ENCODE assay signal across 25 mouse cellular contexts in the genomic region with DNA sequence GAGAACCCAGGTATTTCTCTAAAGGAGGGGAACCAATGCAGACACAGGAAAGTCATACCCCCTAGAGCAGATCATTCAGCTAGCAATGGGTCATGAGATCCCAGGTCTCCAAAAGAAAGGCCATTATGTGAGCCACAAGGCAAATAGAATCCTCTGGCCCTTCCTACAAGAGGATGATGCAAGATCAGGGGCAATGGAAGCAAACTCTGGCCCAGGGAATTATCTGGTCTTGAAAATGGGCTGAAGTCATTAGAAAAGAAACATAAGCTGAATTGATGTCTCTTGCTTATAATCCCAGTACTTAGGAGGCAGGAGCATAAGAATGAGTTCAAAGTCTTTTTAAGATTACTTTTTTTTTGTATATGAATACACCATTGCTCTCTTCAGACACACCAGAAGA. TPM values are rescaled to one million over a fixed set of nuclear protein-coding genes. Genes with fewer than 3 reads are reported as not detected.
DNase-seq lines count a peak whose midpoint lies in the region; ATAC-seq and TF ChIP-seq lines count a peak whose summit lies in the region.
"Had no signal": no experiment of that assay in that cellular context is flagged by ENCODE, and none has a peak within 500 bp of the region (broad histone marks: within the 10 kb centered on the region; RNA-seq: fewer than 3 reads in every experiment).

No protein-coding gene starts in this region.

- H3K36me3 ChIP-seq in heart, adult 2 months (ENCODE audit: control insufficient read depth, insufficient read depth, low read length), result no peaks in the 10 kb centered on the region
- no peaks in the 10 kb centered on the region for H3K36me3 ChIP-seq in stomach, postnatal 0 days (ENCODE audit: control insufficient read depth, insufficient read depth, low read length)

- no peaks in the 10 kb centered on the region for H3K27me3 ChIP-seq in heart, adult 2 months (ENCODE audit: control insufficient read depth, insufficient read depth, low read length)
- H3K27me3 ChIP-seq in stomach, postnatal 0 days (ENCODE audit: control insufficient read depth, insufficient read depth, low read length), result no peaks in the 10 kb centered on the region
- H3K27me3 ChIP-seq: embryonic facial prominence, embryonic 13.5 days; heart, embryonic 13.5 days had no signal

- no peaks in the 10 kb centered on the region for H3K9me3 ChIP-seq in stomach, postnatal 0 days (ENCODE audit: control insufficient read depth, low read length)
- H3K9me3 ChIP-seq: embryonic facial prominence, embryonic 13.5 days; heart, embryonic 10.5 days; heart, embryonic 13.5 days had no signal

- H3K4me1 ChIP-seq in heart, adult 2 months (ENCODE audit: control insufficient read depth, insufficient read depth, low read length), result peaks cover 4% of the 10 kb centered on the region
- 0 out of 2 replicates have a peak, but pooled peaks cover 3% of the 10 kb centered on the region for H3K4me1 ChIP-seq in embryonic fibroblast, embryonic 13.5 days (ENCODE audit: control insufficient read depth, insufficient read depth, low read length)
- no peaks in the 10 kb centered on the region for H3K4me1 ChIP-seq in stomach, postnatal 0 days (replicated peaks; ENCODE audit: control insufficient read depth, insufficient read depth)

- no peak overlapping the region for H3K27ac ChIP-seq in heart, adult 2 months
- 0 out of 2 replicates have a peak overlapping the region, but pooled peaks have one; percentile 6 for H3K27ac ChIP-seq in embryonic fibroblast, embryonic 13.5 days (ENCODE audit: insufficient read depth, low read length)
- H3K27ac ChIP-seq in stomach, postnatal 0 days (replicated peaks), result peak overlapping the region; percentile 70
- H3K27ac ChIP-seq: hindbrain, embryonic 14.5 days; hindbrain, postnatal 0 days had no signal

- TF ChIP-seq EP300 in heart, adult 2 months (IDR thresholded peaks at IDR 0.05; ENCODE audit: insufficient read depth, low read depth, low read length), result no peak
- no peak for TF ChIP-seq EP300 in stomach, postnatal 0 days (optimal IDR thresholded peaks at IDR 0.05)

- H3K79me2 ChIP-seq in heart, adult 2 months (replicated peaks; ENCODE audit: control insufficient read depth, insufficient read depth, low read length), result no peaks in the 10 kb centered on the region

- no peak for ATAC-seq in stomach, postnatal 0 days (ENCODE audit: low FRiP score, low TSS enrichment)
- ATAC-seq: activated CD4-positive, CD25-positive, alpha-beta regulatory T cell, adult 4 months; forebrain, embryonic 14.5 days; hindbrain, postnatal 0 days; inflammation-experienced regulatory T-cells, adult 6 months; intestine, embryonic 16.5 days had no signal

- no peak overlapping the region for H3K4me3 ChIP-seq in heart, adult 2 months
- H3K4me3 ChIP-seq in embryonic fibroblast, embryonic 13.5 days (ENCODE audit: insufficient read depth, low read length), result no peak overlapping the region
- H3K4me3 ChIP-seq in stomach, postnatal 0 days (ENCODE audit: low read depth, low read length), result no peak overlapping the region
- H3K4me3 ChIP-seq: embryonic facial prominence, embryonic 13.5 days; heart, embryonic 10.5 days; heart, embryonic 13.5 days had no signal

- TF ChIP-seq POLR2A in heart, adult 2 months (IDR thresholded peaks at IDR 0.05; ENCODE audit: insufficient read depth, low read depth, low read length), result no peak
- no peak for TF ChIP-seq POLR2A in embryonic fibroblast, embryonic 13.5 days (IDR thresholded peaks at IDR 0.05; ENCODE audit: low read depth, low read length)

- H3K9ac ChIP-seq in heart, adult 2 months (ENCODE audit: low read depth, low read length), result no peak overlapping the region
- H3K9ac ChIP-seq in stomach, postnatal 0 days (ENCODE audit: low read length), result no peak overlapping the region
- H3K9ac ChIP-seq: embryonic facial prominence, embryonic 13.5 days; hindbrain, embryonic 14.5 days had no signal

- no peak overlapping the region for H3K4me2 ChIP-seq in stomach, postnatal 0 days (replicated peaks; ENCODE audit: low read depth)
- H3K4me2 ChIP-seq: heart, embryonic 13.5 days; hindbrain, embryonic 14.5 days had no signal

- TF ChIP-seq CTCF in heart, adult 2 months (IDR thresholded peaks at IDR 0.05), result 0 out of 2 replicates have a peak, but pooled peaks have one; percentile 24
- no peak for TF ChIP-seq CTCF in embryonic fibroblast, embryonic 13.5 days (IDR thresholded peaks at IDR 0.05; ENCODE audit: borderline replicate concordance, insufficient read depth, low read length)
- TF ChIP-seq CTCF in stomach, postnatal 0 days (IDR thresholded peaks at IDR 0.05; ENCODE audit: low read depth), result no peak

- DNase-seq in heart, adult 2 months, result no peak
- no peak for DNase-seq in heart, adult 8-10 months (ENCODE audit: low spot score)
- peak; percentile 31 for DNase-seq in 416B (ENCODE audit: low read depth)
- DNase-seq in stomach, postnatal 0 days (ENCODE audit: low spot score), result no peak
- DNase-seq in embryo, embryonic 10.5 days (ENCODE audit: low spot score), result no peak
- DNase-seq: adrenal gland, adult 8-10 months; adrenal gland, postnatal 25 days; cerebellum, adult 11-12 months; cerebellum, adult 8-10 months; cerebellum, postnatal 10 days; cerebellum, postnatal 36 days; gastrocnemius, postnatal 14 days; heart, postnatal 14 days had no signal

- intact Hi-C loops in heart, adult 2 months (cut with DNase I), result no loop called here

RNA-seq across cellular contexts. Expression of a gene that starts 28.1 kb away (rescaled TPM):
- total RNA-seq in heart, adult 2 months (2021), result 10 to 100 TPM in 1 of 2 experiments, 1 to 10 TPM in 1; 6.7 to 10.0 TPM
- polyA plus RNA-seq in heart, adult 2 months (2012; rRNA removed), result 7.8 and 8.8 TPM in 2 replicates
- 10 to 100 TPM in 1 of 4 experiments, 1 to 10 TPM in 3; 7.3 to 10.3 (median 8.4) TPM for total RNA-seq in heart, adult 8-10 months (2022)
- 18.1 and 20.7 TPM in 2 replicates for polyA plus RNA-seq in embryonic fibroblast, embryonic 13.5 days (2011; ENCODE audit: insufficient read length, low read depth, missing spikeins)
- 5.5 and 6.4 TPM in 2 replicates for polyA plus RNA-seq in stomach, postnatal 0 days (2015; fragmentation: Nextera tagmentation; extraction: Ambion mirVana)

RNA-seq across cellular contexts. Expression of a gene that starts 35.2 kb away (rescaled TPM):
- total RNA-seq in heart, adult 2 months (2021), result 10 to 100 TPM; 12.7 to 13.7 TPM
- polyA plus RNA-seq in heart, adult 2 months (2012; rRNA removed), result 15.7 and 17.1 TPM in 2 replicates
- 10 to 100 TPM in 3 of 4 experiments, 1 to 10 TPM in 1; 9.4 to 14.7 (median 10.7) TPM for total RNA-seq in heart, adult 8-10 months (2022)
- polyA plus RNA-seq in embryonic fibroblast, embryonic 13.5 days (2011; ENCODE audit: insufficient read length, low read depth, missing spikeins), result 48.4 and 76.1 TPM in 2 replicates
- 7.8 and 9.0 TPM in 2 replicates for polyA plus RNA-seq in stomach, postnatal 0 days (2015; fragmentation: Nextera tagmentation; extraction: Ambion mirVana)
- polyA plus RNA-seq: inflammation-experienced regulatory T-cells, adult 6 months had no signal

RNA-seq across cellular contexts. Expression of a gene that starts 35.6 kb away (rescaled TPM):
- total RNA-seq in heart, adult 2 months (2021), result not detected
- polyA plus RNA-seq in heart, adult 2 months (2012; rRNA removed), result 1.5 and 1.6 TPM in 2 replicates
- total RNA-seq in heart, adult 8-10 months (2022), result not detected
- polyA plus RNA-seq in embryonic fibroblast, embryonic 13.5 days (2011; ENCODE audit: insufficient read length, low read depth, missing spikeins), result not detected in 2 replicates
- polyA plus RNA-seq in stomach, postnatal 0 days (2015; fragmentation: Nextera tagmentation; extraction: Ambion mirVana), result 0.57 and 0.71 TPM in 2 replicates
- total RNA-seq: ES-E14; heart, postnatal 14 days had no signal
- polyA plus RNA-seq: activated CD4-positive, CD25-positive, alpha-beta regulatory T cell, adult 4 months; forebrain, embryonic 11.5 days; forebrain, embryonic 14.5 days; hindbrain, embryonic 14.5 days; inflammation-experienced regulatory T-cells, adult 6 months had no signal

RNA-seq across cellular contexts. Expression of a gene that starts 37.2 kb away (rescaled TPM):
- 10 to 100 TPM; 54.0 to 63.3 TPM for total RNA-seq in heart, adult 2 months (2021)
- polyA plus RNA-seq in heart, adult 2 months (2012; rRNA removed), result 75.6 and 87.1 TPM in 2 replicates
- total RNA-seq in heart, adult 8-10 months (2022), result 10 to 100 TPM; 58.6 to 70.1 (median 65.8) TPM
- polyA plus RNA-seq in embryonic fibroblast, embryonic 13.5 days (2011; ENCODE audit: insufficient read length, low read depth, missing spikeins), result 92.7 and 107 TPM in 2 replicates
- polyA plus RNA-seq in stomach, postnatal 0 days (2015; fragmentation: Nextera tagmentation; extraction: Ambion mirVana), result 75.3 and 83.8 TPM in 2 replicates

RNA-seq across cellular contexts. Expression of a gene that starts 50.6 kb away (rescaled TPM):
- 10 to 100 TPM in 1 of 2 experiments, 1 to 10 TPM in 1; 9.3 to 10.2 TPM for total RNA-seq in heart, adult 2 months (2021)
- 5.7 and 9.5 TPM in 2 replicates for polyA plus RNA-seq in heart, adult 2 months (2012; rRNA removed)
- 10 to 100 TPM in 2 of 4 experiments, 1 to 10 TPM in 2; 9.1 to 11.4 (median 10.3) TPM for total RNA-seq in heart, adult 8-10 months (2022)
- polyA plus RNA-seq in embryonic fibroblast, embryonic 13.5 days (2011; ENCODE audit: insufficient read length, low read depth, missing spikeins), result 14.1 and 14.5 TPM in 2 replicates
- 13.8 and 14.0 TPM in 2 replicates for polyA plus RNA-seq in stomach, postnatal 0 days (2015; fragmentation: Nextera tagmentation; extraction: Ambion mirVana)
